Mouse (Mus musculus) CD4-positive, CD25-positive, alpha-beta regulatory T cell, adult 4 months (primary cell): Measurements from ENCODE around the gene Nuak1. TPM values are rescaled to one million over a fixed set of nuclear protein-coding genes. Genes with fewer than 3 reads are reported as not detected.
A peak's percentile ranks its signal among the peaks of the same experiment; 100 is the strongest.
"Not testable (repeated sequence)": the region's sequence is repeated elsewhere in the genome, so short reads cannot be mapped to it uniquely, and the experiment has no call there.

Experiments used
- ATAC-seq: one replicate; pipeline ENCODE4 v1.8.0; 2017
- polyA plus RNA-seq, 2 experiments: library from polyadenylated mRNA; unstranded; fragments of 100-300 nt; shearing (Covaris generic); gene quantifications; one replicate each; pipeline ENCODE4 v1.2.1; 2017

Gene Nuak1
- polyA plus RNA-seq: not detected

- peak; percentile 68 for ATAC-seq
These were observed at the start of gene Nuak1 for GRCm38 (mm10) chr10:84440541-84441433. Nuak1 (minus strand) TSS chr10:84440597.

GRCm38 (mm10) chr10:84490115-84490514, 49.7 kb upstream of the Nuak1 start:
- no peak for ATAC-seq

DNA sequence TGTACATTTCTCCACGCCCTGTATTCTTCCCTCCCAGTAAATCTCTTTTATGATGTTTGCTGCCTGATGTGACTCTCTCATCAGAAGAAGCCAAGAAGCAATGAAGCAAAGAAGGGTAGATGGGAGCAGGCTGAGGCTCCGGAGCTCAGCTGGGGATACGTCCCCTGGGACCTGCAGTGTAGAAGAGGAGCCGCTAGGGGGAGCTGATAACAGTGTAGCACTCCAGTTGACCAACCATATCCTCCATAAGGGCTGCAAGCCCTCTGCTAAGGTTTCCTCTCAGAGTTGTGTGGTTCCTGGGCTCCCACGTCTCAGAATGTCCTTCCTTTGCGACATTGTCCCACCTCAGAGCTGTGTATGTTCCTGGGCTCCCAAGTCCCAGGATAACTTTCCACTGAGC, 47.9 kb upstream of the Nuak1 start:
- no peak for ATAC-seq

DNA sequence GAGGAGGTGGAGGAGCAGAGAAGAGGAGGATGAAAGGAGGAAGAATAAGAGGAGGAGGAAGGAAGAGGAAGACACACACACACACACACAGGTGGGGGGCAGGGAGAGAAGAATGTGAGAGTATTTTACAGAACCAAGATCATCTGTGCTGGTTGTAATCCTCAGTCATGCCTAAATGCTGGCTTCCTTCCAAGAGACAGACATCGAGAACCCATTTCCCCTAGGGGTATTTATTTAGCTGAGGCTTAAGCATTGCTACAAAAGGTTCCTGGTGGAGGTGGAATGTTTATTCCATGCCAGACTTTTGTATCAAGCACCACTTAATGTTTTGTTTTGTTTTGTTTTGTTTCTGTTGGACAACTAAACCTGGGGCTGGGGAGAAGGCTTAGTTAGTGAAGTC, 44.3 kb upstream of the Nuak1 start:
- ATAC-seq: no peak

GRCm38 (mm10) chr10:84483553-84483952, 43.2 kb upstream of the Nuak1 start:
- ATAC-seq: no peak

- ATAC-seq: no peak
These were observed 42.7 kb upstream of the Nuak1 start for GRCm38 (mm10) chr10:84483069-84483468.

DNA sequence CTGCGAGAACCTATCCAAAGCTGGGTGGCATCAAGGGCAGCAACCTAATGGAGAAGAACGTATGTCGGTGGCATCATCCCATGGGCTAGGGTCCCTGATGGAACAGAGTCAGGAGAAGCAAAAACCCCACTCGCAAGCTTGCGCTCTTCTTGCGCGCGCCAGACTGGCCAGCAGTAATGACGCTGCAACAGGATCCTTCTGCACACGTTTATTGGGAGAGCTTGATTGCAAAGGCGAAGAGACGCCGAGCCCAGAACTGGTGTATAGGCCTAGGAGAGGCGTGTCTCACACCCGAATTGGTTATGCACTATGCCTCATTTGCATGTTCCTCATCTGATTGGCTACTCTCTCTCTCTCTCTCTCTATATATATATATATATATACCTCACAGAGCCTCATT, 42.0 kb upstream of the Nuak1 start:
- not testable (repeated sequence) for ATAC-seq

DNA sequence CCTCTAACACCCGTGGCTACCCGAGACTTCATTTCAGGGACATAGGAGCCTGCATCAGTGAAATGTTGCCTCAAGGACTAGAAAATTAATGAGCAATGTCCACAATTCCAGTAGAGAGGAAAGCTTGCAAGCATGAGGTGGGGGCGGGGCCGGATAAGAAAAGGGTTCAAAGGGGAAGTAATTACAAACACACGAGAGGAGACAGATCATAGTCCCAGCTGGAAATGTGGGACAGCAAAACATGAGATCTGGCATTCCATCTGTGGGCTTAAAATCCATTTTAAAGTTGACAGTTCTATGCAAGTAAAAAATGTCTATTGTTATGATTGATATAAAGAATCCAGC, 40.9 kb upstream of the Nuak1 start:
- no peak for ATAC-seq

- ATAC-seq: no peak
These were observed 40.4 kb upstream of the Nuak1 start for GRCm38 (mm10) chr10:84480667-84481326.

DNA sequence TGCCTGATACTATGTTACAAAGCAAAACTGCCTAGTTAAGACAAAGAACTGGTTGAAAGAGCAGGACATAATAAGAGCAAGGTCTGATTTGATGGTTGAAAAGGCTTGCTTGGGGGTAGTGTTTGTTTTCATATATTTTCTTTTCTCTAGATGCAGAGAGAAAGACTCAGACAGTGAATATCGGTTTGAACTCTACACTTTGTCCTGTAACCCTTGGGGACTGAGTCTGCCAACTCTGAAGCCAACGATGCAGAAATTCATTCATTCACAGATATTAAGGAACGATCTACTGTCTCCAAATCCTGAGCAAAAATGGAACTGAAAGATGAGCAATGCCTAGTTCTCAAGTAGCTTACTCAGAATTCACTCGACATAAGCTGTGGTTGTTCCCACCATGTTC, 39.7 kb upstream of the Nuak1 start:
- no peak for ATAC-seq

GRCm38 (mm10) chr10:84477613-84478076, 37.2 kb upstream of the Nuak1 start:
- no peak for ATAC-seq

DNA sequence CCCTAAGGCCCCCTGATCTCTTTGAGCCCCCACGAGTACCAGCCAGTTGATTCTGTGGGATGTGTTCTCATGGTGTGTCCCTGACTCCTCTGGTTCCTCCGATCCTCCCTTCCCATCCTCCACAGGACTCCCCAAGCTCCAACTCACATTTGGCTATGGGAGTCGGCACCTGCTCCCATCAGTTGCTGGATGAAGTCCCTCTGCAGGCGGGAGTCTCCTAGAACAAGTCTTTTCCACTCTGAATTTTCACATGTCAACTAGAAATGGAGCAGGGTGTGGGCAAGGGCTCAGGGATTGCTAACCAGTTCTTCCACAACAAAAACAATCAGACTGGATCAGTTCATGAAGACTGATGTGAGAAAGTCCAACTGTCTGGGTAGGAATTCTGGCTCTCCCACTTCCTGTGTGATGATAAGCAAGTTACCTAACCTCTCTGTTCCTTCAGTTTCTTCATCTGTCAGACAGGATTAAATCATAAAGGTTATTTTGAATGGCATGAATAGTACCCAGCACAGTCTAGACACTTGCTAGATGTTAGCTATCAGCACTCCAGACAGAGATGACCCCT, 36.7 kb upstream of the Nuak1 start:
- ATAC-seq: no peak

GRCm38 (mm10) chr10:84467555-84468164, 27.3 kb upstream of the Nuak1 start:
- no peak for ATAC-seq

- ATAC-seq: no peak
These were observed 25.1 kb upstream of the Nuak1 start for GRCm38 (mm10) chr10:84465511-84465910.

DNA sequence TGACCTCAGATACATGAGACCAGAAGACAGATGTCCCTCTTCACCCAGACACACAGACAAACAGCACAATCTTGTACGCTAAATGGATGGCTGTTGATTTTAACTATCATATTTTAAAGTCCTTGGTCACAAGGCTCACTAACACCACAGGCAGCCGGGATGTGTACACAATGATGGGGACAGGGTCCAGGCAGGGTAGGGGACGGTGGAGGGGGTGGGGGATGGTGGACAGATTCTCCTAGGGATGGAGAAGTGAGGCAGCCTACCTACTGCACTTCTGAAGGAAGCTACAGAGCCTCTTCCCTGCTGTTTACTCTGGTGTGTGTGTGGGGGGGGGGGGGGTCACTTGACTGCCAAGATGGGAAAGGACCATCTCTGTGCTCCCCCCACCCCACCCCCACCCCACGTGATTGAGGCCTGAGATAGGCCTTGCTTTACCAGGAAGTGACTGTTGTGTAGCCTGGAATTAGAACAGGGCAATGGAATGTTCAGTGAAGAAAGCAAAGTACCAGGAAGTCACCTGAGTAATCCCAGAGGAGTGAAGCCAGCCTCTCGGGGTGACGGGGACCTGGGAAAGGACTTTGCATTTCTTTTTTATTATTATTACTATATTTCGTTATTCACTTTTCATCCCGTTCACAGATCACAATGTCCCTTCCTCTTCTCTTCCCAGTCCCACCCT, 20.2 kb upstream of the Nuak1 start:
- ATAC-seq: no peak

DNA sequence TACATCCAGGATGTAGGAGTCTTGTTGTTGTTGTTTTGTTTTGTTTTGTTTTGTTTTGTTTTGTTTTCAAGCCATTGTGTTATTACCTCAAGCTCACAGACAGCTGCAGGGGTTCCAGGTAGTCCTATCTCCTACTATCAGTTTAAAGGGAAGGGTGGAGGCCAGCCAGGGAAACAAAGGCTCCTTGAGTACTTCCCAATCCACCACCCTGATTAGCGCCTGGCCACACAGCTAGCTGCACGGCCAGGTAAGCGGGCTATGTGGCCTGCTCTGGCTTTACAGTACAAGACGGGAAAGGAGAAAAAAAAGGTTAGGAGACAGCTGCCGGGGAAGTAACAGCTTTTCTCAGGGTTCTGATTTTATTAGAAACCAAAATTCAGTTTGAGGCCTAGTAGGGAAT, 17.7 kb upstream of the Nuak1 start:
- no peak for ATAC-seq

GRCm38 (mm10) chr10:84457539-84457938, 17.1 kb upstream of the Nuak1 start:
- ATAC-seq: no peak

DNA sequence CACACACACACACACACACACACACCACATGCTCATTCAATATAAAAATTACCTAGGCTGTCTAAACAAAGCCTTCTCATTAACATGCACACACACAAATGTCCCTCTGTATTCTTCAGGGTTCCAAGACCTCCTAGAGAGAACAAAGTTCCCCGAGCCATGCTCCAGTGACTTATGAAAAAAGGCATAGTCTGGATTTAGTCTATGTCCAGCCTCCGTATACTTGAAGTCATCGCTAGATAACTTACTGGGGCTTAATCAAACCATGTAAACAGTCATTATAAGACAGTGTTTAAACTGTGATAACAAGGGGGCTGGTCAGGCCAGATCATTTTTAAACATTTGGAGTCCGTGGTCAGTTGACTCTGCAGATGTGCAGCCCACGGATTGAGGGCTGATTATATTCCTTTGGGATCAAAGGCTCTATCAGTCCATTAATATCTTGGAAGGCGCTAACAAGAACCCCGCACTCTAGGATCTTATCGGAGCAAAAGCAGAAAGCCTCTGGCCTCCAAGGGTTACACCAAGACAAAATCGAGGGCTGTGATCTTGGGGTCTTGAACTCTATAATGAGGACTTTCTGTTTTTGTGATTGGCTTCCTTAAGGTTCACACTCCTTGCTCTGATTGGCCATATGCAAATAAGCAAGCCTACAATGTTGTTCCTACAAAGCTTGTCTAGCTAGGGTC, 16.4 kb upstream of the Nuak1 start:
- no peak for ATAC-seq

DNA sequence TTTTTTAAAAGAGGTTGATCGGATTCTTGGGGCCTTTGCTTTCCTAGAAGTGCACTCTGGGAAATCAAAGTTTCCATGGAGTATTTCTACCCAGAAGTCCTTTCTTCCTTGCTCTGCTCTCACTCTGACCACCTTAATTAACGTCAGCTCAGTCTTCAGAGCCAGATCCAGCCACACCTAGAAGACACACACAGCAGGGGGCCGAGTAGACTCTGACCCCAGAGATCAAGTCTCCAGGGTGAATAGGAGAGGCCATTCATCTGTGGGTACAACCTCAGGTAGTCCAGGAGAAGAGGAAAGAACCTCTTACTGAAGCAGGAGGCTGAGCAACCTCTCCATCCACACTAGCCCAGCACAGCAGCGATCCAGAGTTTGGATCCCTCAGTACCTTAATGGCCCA, 11.5 kb upstream of the Nuak1 start:
- ATAC-seq: no peak

DNA sequence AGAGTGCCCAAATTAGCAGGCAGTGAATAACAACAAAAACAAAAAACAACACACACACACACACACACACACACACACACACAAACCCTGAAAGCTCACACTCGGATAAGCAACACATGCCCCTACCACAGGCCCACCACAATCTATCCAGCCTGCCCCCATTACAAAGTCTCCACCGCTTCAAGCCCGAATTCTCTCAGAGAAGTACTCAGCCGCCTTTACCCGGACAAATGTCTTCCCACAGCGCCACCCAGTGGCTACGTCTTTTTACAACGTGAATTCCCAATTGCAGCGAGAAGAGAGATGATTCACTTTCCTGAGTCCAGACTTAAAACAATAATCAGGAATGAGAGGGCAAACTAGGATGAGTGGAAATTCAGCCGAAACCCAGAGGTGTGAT, 10.3 kb upstream of the Nuak1 start:
- no peak for ATAC-seq

DNA sequence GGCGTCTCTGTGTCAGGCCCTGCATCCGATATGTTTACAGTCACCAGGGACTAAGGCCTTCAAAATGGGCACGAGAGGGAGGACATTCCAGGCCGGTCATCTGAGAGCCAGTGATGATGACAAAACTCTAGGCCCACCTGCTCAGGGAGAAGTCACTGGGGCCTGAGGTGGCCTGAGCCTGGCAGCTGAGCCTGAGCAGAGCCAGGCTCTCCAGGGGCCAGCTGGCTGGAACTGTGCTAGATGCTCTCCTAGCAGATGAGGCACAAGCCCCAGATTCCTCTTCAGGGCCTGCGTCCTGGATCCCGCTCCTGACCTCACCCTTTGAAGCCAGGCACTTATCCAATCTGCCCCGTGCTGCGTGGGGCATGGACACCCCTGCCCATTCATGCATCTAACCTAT, 9.3 kb upstream of the Nuak1 start:
- no peak for ATAC-seq

DNA sequence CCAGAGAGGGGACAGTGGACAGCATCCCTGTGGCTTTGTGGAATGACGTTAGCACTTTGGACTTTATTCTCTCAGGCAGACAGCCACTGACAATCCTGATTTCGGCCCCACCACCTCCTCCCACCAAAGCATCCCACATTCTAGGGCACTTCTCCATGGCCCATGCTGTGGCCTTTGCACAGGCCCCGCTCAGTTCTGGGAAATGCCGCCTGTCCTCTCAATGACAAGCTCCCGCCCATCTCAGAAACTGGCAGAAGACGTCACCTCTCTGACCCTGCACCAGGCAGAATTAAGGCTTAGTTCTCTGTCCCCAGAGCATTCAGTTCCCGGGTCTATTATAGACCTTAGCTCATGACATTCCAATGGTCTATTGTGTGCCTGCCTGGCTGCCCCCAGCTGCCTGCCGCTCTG, 7.0 kb upstream of the Nuak1 start:
- no peak for ATAC-seq
